Mouse (Mus musculus) lung, adult 2 months (tissue): ENCODE results near the gene 4930505A04Rik.

Experiments
- CTCF ChIP-seq: fragments of 200-500 bp; IDR thresholded peaks from 2 replicates; pipeline ENCODE4 v1.5.1; 2011; ENCODE audit warnings: mild to moderate bottlenecking, low read length, control low read depth; ENCODE audit not compliant: insufficient read depth
- POLR2A ChIP-seq: fragments of 200-500 bp; IDR thresholded peaks from 2 replicates; pipeline ENCODE4 v1.6.1; 2011; ENCODE audit warnings: low read depth, mild to moderate bottlenecking, control low read depth, low read length, borderline replicate concordance; ENCODE audit errors: extremely low read depth

GRCm38 (mm10) chr11:30454331-30454730 is 17.3 kb downstream of the 4930505A04Rik start:
- TF ChIP-seq CTCF (no peak), POLR2A (no peak)
